Mouse (Mus musculus) ES-Bruce4 (cell line): ENCODE measurements at regions not wholly inside any gene's neighbourhood (a gene's known extent, or its start where the extent isn't known, plus 50 kb on each side); places are given as distances from the start of the nearest gene placed in this dataset.

Source experiments
- CTCF ChIP-seq: IDR thresholded peaks from one replicate; pipeline ENCODE4 v1.8.1; 2011; ENCODE audit warnings: low read depth, low read length
- EP300 ChIP-seq: IDR thresholded peaks from 2 replicates; pipeline ENCODE4 v1.6.1; 2011; ENCODE audit warnings: low read depth, low read length; ENCODE audit not compliant: insufficient read depth
- POLR2A ChIP-seq: IDR thresholded peaks from one replicate; pipeline ENCODE4 v1.8.1; 2011; ENCODE audit warnings: low read length; ENCODE audit not compliant: insufficient read depth

- TF ChIP-seq POLR2A (no peak), CTCF (no peak), EP300 (no peak)
Measured at GRCm38 (mm10) chr1:137141372-137141771, 181.1 kb upstream of the Nr5a2 start.
